Mouse (Mus musculus) A20 (cell line): ENCODE measurements at regions not wholly inside any gene's neighbourhood (a gene's known extent, or its start where the extent isn't known, plus 50 kb on each side); places are given as distances from the start of the nearest gene placed in this dataset.
A peak's percentile ranks its signal among the peaks of the same experiment; 100 is the strongest.
"Not testable (repeated sequence)": the region's sequence is repeated elsewhere in the genome, so short reads cannot be mapped to it uniquely, and the experiment has no call there.

Source experiments
- DNase-seq: peaks from one replicate; pipeline ENCODE4 v3.0.0-alpha.2; 2011; ENCODE audit warnings: low read depth, low spot score

GRCm38 (mm10) chr1:94969543-94969942 lies 343.9 kb upstream of the Fam174a start:
- no peak for DNase-seq

GRCm38 (mm10) chr1:94970103-94970759 lies 343.2 kb upstream of the Fam174a start:
- no peak for DNase-seq

- DNase-seq = no peak
These were observed 320.1 kb upstream of the Fam174a start for GRCm38 (mm10) chr1:94993338-94993737.

DNA sequence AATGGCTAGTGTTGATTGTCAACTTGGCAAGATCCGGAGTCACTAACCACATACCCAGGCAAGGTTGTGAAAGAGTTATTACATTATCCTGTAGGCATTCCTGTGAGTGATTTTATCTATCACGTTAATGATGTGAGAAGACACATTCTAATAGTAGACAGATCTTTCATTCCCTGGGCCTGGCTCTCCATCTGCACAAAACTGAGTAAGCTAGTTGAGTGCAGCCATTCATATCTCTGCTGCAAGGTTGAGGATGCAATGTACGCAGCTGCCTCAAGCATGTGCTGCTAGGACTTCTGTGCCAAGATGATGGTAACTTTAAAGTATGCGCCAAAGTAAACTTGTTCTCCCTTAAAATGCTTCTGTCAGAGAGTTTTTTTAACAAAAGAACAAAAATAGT lies 309.5 kb upstream of the Fam174a start:
- no peak for DNase-seq

- DNase-seq = no peak
These were observed 282.8 kb upstream of the Fam174a start for GRCm38 (mm10) chr1:95030579-95030978.

DNA sequence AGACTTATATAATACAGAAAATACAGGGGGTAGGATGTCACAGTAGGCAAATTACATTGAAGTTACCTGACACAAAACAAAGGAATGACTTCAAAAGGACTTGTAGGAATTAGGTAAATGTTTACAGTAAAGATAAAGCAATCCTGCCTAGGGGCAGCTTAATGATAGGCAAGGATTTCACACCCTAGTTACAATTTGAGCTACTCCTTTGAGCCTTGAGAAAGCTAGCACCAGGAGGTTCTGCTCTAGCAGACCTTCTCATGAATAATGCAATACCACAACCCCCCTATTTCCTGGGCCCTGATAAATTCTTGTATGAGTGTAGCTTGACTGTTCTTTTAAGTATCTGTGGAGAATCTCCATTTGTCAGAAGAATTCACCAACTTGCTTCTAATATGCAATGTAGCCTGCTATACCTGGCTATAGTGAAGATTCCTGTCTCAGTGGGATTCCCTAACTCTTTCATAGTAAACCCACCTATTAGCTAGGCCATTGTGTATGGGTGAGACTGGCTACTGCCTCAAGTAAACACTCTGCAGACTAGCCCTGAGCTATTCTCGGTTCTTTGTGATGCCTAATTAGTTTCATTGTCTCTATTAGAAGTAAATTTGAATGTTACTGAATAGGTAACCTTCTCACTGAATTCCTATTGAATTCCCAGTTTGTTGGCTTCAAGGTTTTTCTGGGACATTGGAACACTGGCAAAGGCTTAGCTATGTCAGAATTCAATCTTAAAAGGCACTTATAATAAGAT lies 279.6 kb upstream of the Fam174a start:
- DNase-seq = not testable (repeated sequence)

- no peak for DNase-seq
These were observed 275.0 kb upstream of the Fam174a start for GRCm38 (mm10) chr1:95038411-95038810.

DNA sequence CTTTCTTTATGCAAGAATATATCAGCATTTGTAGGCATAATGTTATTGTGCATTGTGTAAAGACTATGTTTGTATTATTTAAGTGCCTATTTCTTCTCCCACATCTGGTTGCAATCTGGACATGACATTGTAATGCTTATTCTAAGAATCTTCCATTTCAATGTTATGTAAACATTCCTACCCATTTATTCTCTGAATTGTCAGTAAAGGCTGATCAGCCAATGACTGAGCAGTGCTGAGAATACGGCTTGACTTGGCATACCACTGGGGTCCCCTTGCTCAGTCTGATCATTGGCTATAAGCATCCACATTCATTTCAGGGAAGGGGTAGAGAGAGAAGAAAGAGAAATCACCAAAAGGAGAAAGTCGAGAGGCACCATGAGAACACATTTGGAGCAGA lies 273.1 kb upstream of the Fam174a start:
- no peak for DNase-seq

DNA sequence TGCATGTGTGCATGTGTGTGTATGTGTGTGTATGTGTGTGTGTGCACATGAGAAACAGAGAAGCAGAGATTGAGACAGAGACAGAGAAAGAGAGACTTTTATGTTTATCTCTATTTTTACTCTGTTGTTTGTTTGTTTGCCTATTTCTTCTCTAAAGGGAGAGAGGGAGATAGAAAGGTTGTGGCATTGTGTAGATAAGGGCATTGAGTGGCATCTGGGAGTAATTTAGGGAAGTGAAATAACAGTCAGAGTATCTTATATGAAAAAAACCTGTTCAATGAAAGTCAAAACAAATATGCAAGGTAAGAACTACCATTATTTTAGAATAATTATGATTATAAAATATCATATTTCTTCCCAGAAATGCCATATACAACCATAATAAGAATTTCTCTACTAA lies 270.1 kb upstream of the Fam174a start:
- DNase-seq = no peak

- DNase-seq = no peak
These were observed 248.9 kb upstream of the Fam174a start for GRCm38 (mm10) chr1:95064330-95065193.

DNA sequence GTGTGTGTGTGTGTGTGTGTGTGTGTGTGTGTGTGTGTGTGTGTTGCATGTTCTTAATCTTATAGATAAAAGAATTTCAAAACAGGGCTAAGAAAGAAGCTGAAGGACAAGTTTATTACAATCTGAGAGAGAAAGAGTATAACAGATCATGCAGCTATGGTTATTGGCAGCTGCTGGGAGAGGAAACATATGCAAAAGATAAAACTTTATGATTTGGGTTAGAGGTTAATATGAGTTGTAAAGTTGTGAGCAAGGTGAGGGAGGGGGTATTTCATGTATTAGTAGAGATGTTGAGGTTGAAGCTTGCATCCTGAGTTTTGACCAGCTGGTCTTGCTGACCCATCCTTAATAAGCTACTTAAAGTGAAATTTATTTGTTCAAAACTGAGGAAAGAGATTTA lies 247.8 kb upstream of the Fam174a start:
- DNase-seq = no peak

- no peak for DNase-seq
These were observed 247.4 kb upstream of the Fam174a start for GRCm38 (mm10) chr1:95066040-95066439.

- DNase-seq = no peak
These were observed 238.3 kb upstream of the Fam174a start for GRCm38 (mm10) chr1:95075151-95075550.

DNA sequence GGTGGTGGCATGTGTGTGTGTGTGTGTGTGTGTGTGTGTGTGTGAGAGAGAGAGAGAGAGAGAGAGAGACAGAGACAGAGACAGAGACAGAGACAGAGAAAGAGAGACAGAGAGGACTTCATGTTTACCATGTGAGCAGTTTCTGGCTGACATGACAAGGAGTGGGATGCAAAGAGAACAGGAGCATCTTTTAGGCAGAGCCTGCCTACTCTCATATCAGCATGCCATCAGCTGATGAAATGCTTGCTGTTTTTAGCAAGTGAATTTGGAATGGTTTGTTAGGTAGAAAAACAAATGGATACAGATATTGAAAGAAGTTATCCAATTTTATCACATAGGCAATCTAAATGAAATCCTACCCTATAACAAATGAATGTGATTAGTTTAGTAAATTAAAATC lies 203.5 kb upstream of the Fam174a start:
- no peak for DNase-seq

GRCm38 (mm10) chr1:95113493-95113892 lies 199.9 kb upstream of the Fam174a start:
- peak; percentile 40 for DNase-seq

DNA sequence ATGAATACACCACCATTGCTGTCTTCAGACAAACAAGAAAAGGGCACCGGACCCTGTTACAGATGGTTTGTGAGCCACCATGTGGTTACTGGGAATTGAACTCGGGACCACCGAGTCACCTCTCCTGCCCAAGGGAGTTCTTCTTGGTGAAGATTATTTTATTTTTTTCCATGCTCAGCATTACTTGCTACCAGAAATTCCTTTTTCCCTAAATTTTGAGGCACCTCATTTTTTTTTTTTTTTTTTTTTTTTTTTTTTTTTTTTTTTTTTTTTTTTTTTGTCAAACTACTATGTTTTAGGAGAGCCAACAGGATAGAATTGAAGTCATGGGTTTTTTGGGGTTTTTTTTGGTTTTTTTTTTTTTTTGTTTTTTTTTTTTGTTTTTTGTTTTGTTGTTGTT lies 165.9 kb upstream of the Fam174a start:
- DNase-seq = no peak

DNA sequence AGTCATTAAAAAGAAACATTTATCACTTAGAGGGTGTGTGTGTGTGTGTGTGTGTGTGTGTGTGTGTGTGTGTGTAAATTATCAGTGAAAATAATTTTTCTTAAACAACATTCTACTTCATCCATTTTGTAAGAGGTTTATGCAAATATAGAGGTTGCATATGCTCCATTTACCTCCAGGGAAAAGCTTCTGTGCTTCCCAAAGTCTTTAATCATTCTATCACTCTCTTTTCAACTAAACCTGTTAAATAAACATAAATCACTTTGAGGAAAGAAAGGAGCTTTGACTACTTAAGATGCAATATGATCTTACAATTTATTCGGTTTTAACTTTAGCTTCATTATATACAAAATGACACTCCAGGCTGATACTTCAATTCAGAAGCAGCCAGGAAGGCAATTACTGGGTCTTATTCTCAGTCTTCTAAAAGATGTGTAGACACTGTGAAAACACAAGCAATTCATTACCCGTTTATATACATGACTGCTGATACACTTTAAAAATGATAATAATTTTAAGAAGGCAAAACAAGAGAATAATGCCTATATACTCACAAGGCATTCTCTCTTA lies 139.3 kb upstream of the Fam174a start:
- DNase-seq = no peak

GRCm38 (mm10) chr1:95218912-95219311 lies 94.5 kb upstream of the Fam174a start:
- no peak for DNase-seq

- no peak for DNase-seq
These were observed 90.1 kb upstream of the Fam174a start for GRCm38 (mm10) chr1:95223289-95223688.

DNA sequence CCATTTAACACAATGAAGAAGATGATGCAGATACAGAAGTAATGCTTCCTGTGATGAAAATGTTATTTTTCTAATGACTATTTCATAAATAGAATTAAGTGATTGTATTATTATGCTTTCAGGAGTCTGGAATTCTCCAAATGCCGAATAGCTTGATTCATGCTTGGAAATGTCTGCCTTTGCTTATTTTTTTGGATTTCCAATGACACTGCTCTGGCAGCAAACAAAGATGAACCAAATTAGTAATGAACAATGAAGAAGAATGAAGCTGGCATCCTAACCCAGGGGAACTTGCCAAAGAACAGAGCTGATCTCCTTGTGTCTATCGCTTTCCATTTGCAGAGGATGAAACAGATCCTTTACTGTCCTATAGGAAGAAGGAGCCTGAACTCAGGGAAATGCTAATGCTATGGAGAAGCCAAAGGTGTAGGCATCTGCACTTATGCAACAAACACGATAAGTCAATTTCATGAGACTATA lies 71.7 kb upstream of the Fam174a start:
- DNase-seq = no peak
